20 mouse cellular contexts compared by ENCODE assay signal in the genomic region with DNA sequence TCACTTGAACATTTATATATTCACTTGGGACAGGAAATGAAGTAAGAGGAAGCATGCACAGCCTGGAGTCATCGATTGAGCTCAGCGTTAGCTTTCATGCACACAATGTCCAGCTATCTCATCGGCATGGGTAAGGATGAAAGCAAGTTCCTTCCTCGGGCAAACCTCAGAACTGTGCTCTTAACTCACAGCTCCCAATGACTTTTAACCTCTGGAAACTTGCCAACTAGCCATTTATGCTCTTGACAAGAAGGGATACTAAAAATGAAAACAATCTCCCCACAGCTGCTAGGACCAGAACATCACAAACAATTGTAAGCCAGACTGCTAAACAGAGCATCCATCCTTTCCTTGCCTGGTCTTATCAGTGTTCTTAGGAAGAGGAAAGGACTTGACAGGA. TPM values are rescaled to one million over a fixed set of nuclear protein-coding genes. Genes with fewer than 3 reads are reported as not detected.
DNase-seq lines count a peak whose midpoint lies in the region; ATAC-seq lines count a peak whose summit lies in the region.
"Had no signal": no experiment of that assay in that cellular context is flagged by ENCODE, and none has a peak within 500 bp of the region (broad histone marks: within the 10 kb centered on the region; RNA-seq: fewer than 3 reads in every experiment).

No protein-coding gene starts in this region.

- no peak overlapping the region for H3K4me3 ChIP-seq in heart, embryonic 13.5 days
- no peak overlapping the region for H3K4me3 ChIP-seq in kidney, embryonic 16.5 days (ENCODE audit: low read length)
- H3K4me3 ChIP-seq: forebrain, embryonic 12.5 days; heart, embryonic 15.5 days; limb, embryonic 15.5 days; midbrain, embryonic 12.5 days had no signal

- no peak for ATAC-seq in heart, embryonic 13.5 days (ENCODE audit: extremely low read depth, insufficient number of reproducible peaks, low FRiP score, low TSS enrichment)
- no peak for ATAC-seq in kidney, embryonic 16.5 days (ENCODE audit: low FRiP score, low TSS enrichment)
- ATAC-seq in CD4-positive, CD25-positive, alpha-beta regulatory T cell, adult 4 months: no peak
- ATAC-seq: hindbrain, embryonic 16.5 days; intestine, embryonic 16.5 days; Patski had no signal

- DNase-seq in heart, adult 8-10 months (ENCODE audit: low spot score): no peak
- DNase-seq in kidney, postnatal 36 days: peak; percentile 6 to 21
- peak; percentile 95 for DNase-seq in 416B (ENCODE audit: low read depth)
- peak; percentile 50 for DNase-seq in lung, postnatal 10 days
- no peak for DNase-seq in Muller cell, postnatal 12 days (ENCODE audit: inconsistent ontology term)
- DNase-seq: adrenal gland, postnatal 10 days; cerebellum, postnatal 10 days; heart, adult 11 months; right cerebral cortex, adult 18-20 months had no signal

- H3K4me1 ChIP-seq in heart, embryonic 13.5 days: peaks cover 16% of the 10 kb centered on the region; the same call in 1 of the 2 replicates
- H3K4me1 ChIP-seq in kidney, embryonic 16.5 days (ENCODE audit: insufficient read depth, low read length): peaks cover 5% of the 10 kb centered on the region; the same call in 1 of the 2 replicates
- H3K4me1 ChIP-seq: forebrain, embryonic 12.5 days; limb, embryonic 15.5 days; midbrain, embryonic 12.5 days had no signal

- WGBS in heart, embryonic 13.5 days: 42% methylated on average over 4 of the region's 4 CpGs
- 46% methylated on average over 4 of the region's 4 CpGs for WGBS in kidney, embryonic 16.5 days

- H3K27ac ChIP-seq in heart, embryonic 13.5 days (replicated peaks): 0 out of 2 replicates have a peak overlapping the region, but pooled peaks have one; percentile 20
- H3K27ac ChIP-seq in kidney, embryonic 16.5 days (ENCODE audit: low read length): no peak overlapping the region
- H3K27ac ChIP-seq: forebrain, embryonic 12.5 days; heart, embryonic 15.5 days; limb, embryonic 15.5 days; midbrain, embryonic 12.5 days; stomach, postnatal 0 days had no signal

- no peak overlapping the region for H3K4me2 ChIP-seq in heart, embryonic 13.5 days
- no peak overlapping the region for H3K4me2 ChIP-seq in kidney, embryonic 16.5 days (replicated peaks; ENCODE audit: low read depth, low read length)
- H3K4me2 ChIP-seq: forebrain, embryonic 12.5 days; heart, embryonic 15.5 days; limb, embryonic 15.5 days; midbrain, embryonic 12.5 days had no signal

- H3K27me3 ChIP-seq in heart, embryonic 13.5 days (replicated peaks): no peaks in the 10 kb centered on the region
- H3K27me3 ChIP-seq in kidney, embryonic 16.5 days (ENCODE audit: insufficient read depth, low read length): no peaks in the 10 kb centered on the region
- H3K27me3 ChIP-seq: heart, embryonic 15.5 days; limb, embryonic 15.5 days; Patski had no signal

- no peak overlapping the region for H3K9ac ChIP-seq in heart, embryonic 13.5 days
- H3K9ac ChIP-seq in kidney, embryonic 16.5 days (replicated peaks; ENCODE audit: low read length): no peak overlapping the region
- H3K9ac ChIP-seq: forebrain, embryonic 12.5 days; heart, embryonic 15.5 days; limb, embryonic 15.5 days; midbrain, embryonic 12.5 days had no signal

- H3K9me3 ChIP-seq in heart, embryonic 13.5 days: no peaks in the 10 kb centered on the region
- no peaks in the 10 kb centered on the region for H3K9me3 ChIP-seq in kidney, embryonic 16.5 days (ENCODE audit: low read length)
- H3K9me3 ChIP-seq: forebrain, embryonic 12.5 days; heart, embryonic 15.5 days; limb, embryonic 15.5 days; midbrain, embryonic 12.5 days had no signal

- no peaks in the 10 kb centered on the region for H3K36me3 ChIP-seq in heart, embryonic 13.5 days
- no peaks in the 10 kb centered on the region for H3K36me3 ChIP-seq in kidney, embryonic 16.5 days (ENCODE audit: insufficient read depth, low read length)
- H3K36me3 ChIP-seq: forebrain, embryonic 12.5 days; heart, embryonic 15.5 days; limb, embryonic 15.5 days; midbrain, embryonic 12.5 days had no signal

RNA-seq across cellular contexts. Expression of gene Skap2, which starts 53.4 kb away (rescaled TPM):
- 16.8 and 18.3 TPM in 2 replicates for polyA plus RNA-seq in heart, embryonic 13.5 days (2015; fragmentation: Nextera tagmentation; extraction: Ambion mirVana)
- total RNA-seq in heart, adult 8-10 months (2022): 10 to 100 TPM in 3 of 4 experiments, 1 to 10 TPM in 1; 8.8 to 12.2 (median 11.0) TPM
- 35.4 and 36.8 TPM in 2 replicates for polyA plus RNA-seq in kidney, embryonic 16.5 days (2015; fragmentation: Nextera tagmentation; extraction: Ambion mirVana)
- 10 to 100 TPM; 18.8 to 22.7 TPM for polyA plus RNA-seq in CD4-positive, CD25-positive, alpha-beta regulatory T cell, adult 4 months (2017; shearing (Covaris generic))

Comparison
In these comparisons a context has a peak if more than half of its experiments do, and no peak if none do; other contexts are left out.
1. DNase-seq: peak in kidney, postnatal 36 days (2 of 2), 416B (single experiment) and lung, postnatal 10 days (single experiment); none in heart, adult 8-10 months (single experiment) and Muller cell, postnatal 12 days (single experiment).